Mouse (Mus musculus) hindbrain, embryonic 14.5 days (tissue): ENCODE measurements around the gene Son. TPM values are rescaled to one million over a fixed set of nuclear protein-coding genes. Genes with fewer than 3 reads are reported as not detected.
A peak's percentile ranks its signal among the peaks of the same experiment; 100 is the strongest.

Experiments used
- ATAC-seq: fragments of 200-750 bp; cut with Nextera tagmentation; 2 replicates; pipeline ENCODE4 v1.8.0; 2017; ENCODE audit warnings: moderate number of reproducible peaks, mild to moderate bottlenecking, moderate TSS enrichment, moderate library complexity; ENCODE audit not compliant: low FRiP score
- DNase-seq: peaks from one replicate; pipeline ENCODE4 v3.0.0-alpha.2; 2015; ENCODE audit warnings: low spot score
- H3K27ac ChIP-seq: fragments of 300-500 bp; sonication (generic); 2 replicates; pipeline ENCODE4 v1.5.1; 2014; ENCODE audit warnings: mild to moderate bottlenecking, moderate library complexity
- H3K27me3 ChIP-seq: fragments of 300-500 bp; sonication (generic); 2 replicates; pipeline ENCODE4 v1.6.1; 2014; ENCODE audit warnings: mild to moderate bottlenecking, low read length, mixed read lengths; ENCODE audit not compliant: control insufficient read depth, insufficient read depth
- H3K36me3 ChIP-seq: fragments of 300-500 bp; sonication (generic); replicated peaks from 2 replicates; pipeline ENCODE4 v1.6.1; 2014; ENCODE audit not compliant: control insufficient read depth, insufficient read depth
- H3K4me1 ChIP-seq: fragments of 300-500 bp; sonication (generic); replicated peaks from 2 replicates; pipeline ENCODE4 v1.6.1; 2014; ENCODE audit warnings: antibody characterized with exemption, low read length, mixed read lengths; ENCODE audit not compliant: control insufficient read depth, insufficient read depth
- H3K4me2 ChIP-seq: fragments of 300-500 bp; sonication (generic); replicated peaks from 2 replicates; pipeline ENCODE4 v1.6.1; 2014; ENCODE audit warnings: mild to moderate bottlenecking, moderate library complexity
- H3K4me3 ChIP-seq: fragments of 300-500 bp; sonication (generic); replicated peaks from 2 replicates; pipeline ENCODE4 v1.5.1; 2014; ENCODE audit warnings: mild to moderate bottlenecking, low read length
- H3K9ac ChIP-seq: fragments of 300-500 bp; sonication (generic); 2 replicates; pipeline ENCODE4 v1.6.1; 2014
- H3K9me3 ChIP-seq: fragments of 300-500 bp; sonication (generic); 2 replicates; pipeline ENCODE4 v1.6.1; 2016; ENCODE audit warnings: low read length; ENCODE audit not compliant: control insufficient read depth
- WGBS: fragments of 180-500 bp; shearing (Covaris S2); extraction: QIAGEN DNeasy Blood & Tissue Kit; methylation state at CpG from one replicate; pipeline ENCODE4 v1.1.7; 2014; 5-methylcytosine and 5-hydroxymethylcytosine counted together
- polyA plus RNA-seq: library from polyadenylated mRNA; unstranded; fragments of >200 nt; fragmentation: Nextera tagmentation; extraction: Ambion mirVana; gene quantifications from 2 replicates; pipeline ENCODE4 v1.2.1, GENCODE M21; 2014

Son gene
- polyA plus RNA-seq, 1 experiment from 2014 or later, result 146 TPM

GRCm38 (mm10) chr16:91716927-91717349 lies 69.6 kb downstream of the Son start:
- 82% methylated on average over 11 of the region's 11 CpGs for WGBS
- ATAC-seq (no peak), DNase-seq (no peak)
- Histone ChIP-seq H3K36me3 (peaks cover 64% of the 10 kb centered on the region), H3K9ac (no peak overlapping the region), H3K27me3 (no peaks in the 10 kb centered on the region), H3K4me3 (no peak overlapping the region), H3K9me3 (no peaks in the 10 kb centered on the region), H3K4me2 (no peak overlapping the region), H3K27ac (no peak overlapping the region), H3K4me1 (no peaks in the 10 kb centered on the region)

GRCm38 (mm10) chr16:91717399-91717798 lies 70.1 kb downstream of the Son start:
- H3K9ac ChIP-seq, result no peak overlapping the region
- H3K36me3 ChIP-seq, result peaks cover 59% of the 10 kb centered on the region

DNA sequence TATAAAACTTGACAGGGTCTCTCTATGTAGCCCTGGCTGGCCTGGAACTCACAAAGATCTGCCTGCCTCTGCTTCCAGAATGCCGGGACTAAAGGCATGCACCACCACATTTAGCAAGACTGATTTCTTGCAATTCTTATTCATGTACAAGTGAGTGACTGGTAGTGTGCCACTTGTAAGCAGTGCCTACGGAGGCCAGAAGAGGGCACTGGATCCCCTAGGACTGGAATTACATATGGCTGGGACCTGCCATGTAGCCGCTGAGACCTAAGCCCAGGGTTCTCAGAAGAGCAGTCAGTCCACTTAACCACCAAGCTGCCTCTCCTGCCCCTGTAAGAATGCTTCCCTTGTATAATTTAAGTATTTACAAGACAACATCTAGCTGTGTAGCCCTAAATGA lies 76.9 kb downstream of the Son start:
- Histone ChIP-seq H3K27ac (no peak overlapping the region), H3K27me3 (no peaks in the 10 kb centered on the region), H3K36me3 (peaks cover 23% of the 10 kb centered on the region), H3K9ac (no peak overlapping the region), H3K4me3 (no peak overlapping the region), H3K9me3 (no peaks in the 10 kb centered on the region), H3K4me1 (peaks cover 14% of the 10 kb centered on the region), H3K4me2 (no peak overlapping the region)
- ATAC-seq, result no peak
- no peak for DNase-seq
- WGBS, result 29% methylated on average over 3 of the region's 3 CpGs

More at GRCm38 (mm10) chr16:91717399-91717798, 70.1 kb downstream of the Son start:
- ATAC-seq (no peak), DNase-seq (no peak)
- 93% methylated on average over 4 of the region's 4 CpGs for WGBS
- H3K27ac ChIP-seq, result no peak overlapping the region
- H3K27me3 ChIP-seq, result no peaks in the 10 kb centered on the region
- H3K9me3 ChIP-seq, result no peaks in the 10 kb centered on the region
- no peak overlapping the region for H3K4me3 ChIP-seq
- H3K4me2 ChIP-seq, result no peak overlapping the region
- H3K4me1 ChIP-seq, result no peaks in the 10 kb centered on the region

- Histone ChIP-seq H3K4me2 (peak overlapping the region; percentile 69), H3K27me3 (no peaks in the 10 kb centered on the region), H3K27ac (peak overlapping the region; percentile 96), H3K4me1 (peaks cover 30% of the 10 kb centered on the region), H3K9ac (peak overlapping the region; percentile 76), H3K9me3 (no peaks in the 10 kb centered on the region), H3K36me3 (peaks cover 11% of the 10 kb centered on the region; the same call in 1 of the 2 replicates), H3K4me3 (peak overlapping the region; percentile 73)
- 88% methylated on average over 15 of the region's 15 CpGs for WGBS
- DNase-seq (no peak), ATAC-seq (no peak)
Observed at GRCm38 (mm10) chr16:91727433-91727832, 80.1 kb downstream of the Son start.

GRCm38 (mm10) chr16:91728123-91729065 lies 81.1 kb downstream of the Son start, which contains the start of gene Cryzl1:
Cryzl1 (minus strand) TSS chr16:91728975.
- DNase-seq (peak; percentile 96), ATAC-seq (peak; percentile 93)
- H3K27me3 ChIP-seq, result no peaks in the 10 kb centered on the region
- peaks cover 34% of the 10 kb centered on the region for H3K4me1 ChIP-seq
- peak within 1 kb of the TSS; percentile 94 for H3K9ac ChIP-seq
- peak within 1 kb of the TSS; percentile 69 for H3K4me2 ChIP-seq
- H3K4me3 ChIP-seq, result peak within 1 kb of the TSS; percentile 73
- WGBS, result under 1% methylated on average over 46 of the region's 46 CpGs
- peak within 1 kb of the TSS; percentile 96 for H3K27ac ChIP-seq
- no peaks in the 10 kb centered on the region for H3K9me3 ChIP-seq
- peaks cover 11% of the 10 kb centered on the region; the same call in 1 of the 2 replicates for H3K36me3 ChIP-seq

Other genes with a start within 250 kb of the Son start
- 13.0 and 13.4 TPM in 2 replicates for gene Il10rb, start 241.3 kb upstream of the Son start, polyA plus RNA-seq
- gene Ifnar1, start 162.3 kb upstream of the Son start, polyA plus RNA-seq, result 47.1 and 48.8 TPM in 2 replicates
- 106 and 114 TPM in 2 replicates for gene Ifngr2, start 100.4 kb upstream of the Son start, polyA plus RNA-seq
- gene Tmem50b, start 49.7 kb upstream of the Son start, polyA plus RNA-seq, result 106 and 127 TPM in 2 replicates
- 5.2 and 6.0 TPM in 2 replicates for gene Dnajc28, start 28.5 kb upstream of the Son start, polyA plus RNA-seq
- 55.7 and 58.1 TPM in 2 replicates for gene Gart, start 554 bp upstream of the Son start, polyA plus RNA-seq
- 26.4 and 28.1 TPM in 2 replicates for gene Donson, start 41.3 kb downstream of the Son start, polyA plus RNA-seq
- 101 and 111 TPM in 2 replicates for gene Cryzl1, start 81.5 kb downstream of the Son start, polyA plus RNA-seq
- 61.8 and 67.1 TPM in 2 replicates for gene Itsn1, start 81.8 kb downstream of the Son start, polyA plus RNA-seq